ENCODE assay signal across 14 mouse cellular contexts in genomic region chr16:30548291-30548690, GRCm38 (mm10). TPM values are rescaled to one million over a fixed set of nuclear protein-coding genes. Genes with fewer than 3 reads are reported as not detected.
DNase-seq lines count a peak whose midpoint lies in the region; ATAC-seq and TF ChIP-seq lines count a peak whose summit lies in the region.
"Had no signal": no experiment of that assay in that cellular context is flagged by ENCODE, and none has a peak within 500 bp of the region (broad histone marks: within the 10 kb centered on the region; RNA-seq: fewer than 3 reads in every experiment).

No protein-coding gene starts in this region.

- H3K27me3 ChIP-seq in forebrain, embryonic 15.5 days, result no peaks in the 10 kb centered on the region
- H3K27me3 ChIP-seq in hindbrain, embryonic 15.5 days, result no peaks in the 10 kb centered on the region
- H3K27me3 ChIP-seq in midbrain, postnatal 0 days (ENCODE audit: insufficient read depth, low read length), result no peaks in the 10 kb centered on the region
- no peaks in the 10 kb centered on the region for H3K27me3 ChIP-seq in stomach, postnatal 0 days (ENCODE audit: control insufficient read depth, insufficient read depth, low read length)
- H3K27me3 ChIP-seq: limb, embryonic 15.5 days; lung, embryonic 15.5 days; Patski had no signal

- H3K9me3 ChIP-seq in forebrain, embryonic 15.5 days, result no peaks in the 10 kb centered on the region
- H3K9me3 ChIP-seq in hindbrain, embryonic 15.5 days, result no peaks in the 10 kb centered on the region
- H3K9me3 ChIP-seq in midbrain, postnatal 0 days (ENCODE audit: low read length), result no peaks in the 10 kb centered on the region
- H3K9me3 ChIP-seq in stomach, postnatal 0 days (ENCODE audit: control insufficient read depth, low read length), result no peaks in the 10 kb centered on the region
- H3K9me3 ChIP-seq: heart, embryonic 10.5 days; limb, embryonic 15.5 days; lung, embryonic 15.5 days had no signal

- ATAC-seq in forebrain, embryonic 15.5 days (replicated peaks), result no peak
- no peak for ATAC-seq in hindbrain, embryonic 15.5 days (ENCODE audit: low FRiP score, low read depth)
- no peak for ATAC-seq in midbrain, postnatal 0 days (ENCODE audit: low FRiP score)
- ATAC-seq in stomach, postnatal 0 days (ENCODE audit: low FRiP score, low TSS enrichment), result no peak
- ATAC-seq: Patski had no signal

- H3K4me1 ChIP-seq in forebrain, embryonic 15.5 days, result peaks cover 34% of the 10 kb centered on the region
- peaks cover 28% of the 10 kb centered on the region for H3K4me1 ChIP-seq in hindbrain, embryonic 15.5 days (replicated peaks)
- peaks cover 15% of the 10 kb centered on the region for H3K4me1 ChIP-seq in midbrain, postnatal 0 days (ENCODE audit: insufficient read depth, low read length)
- H3K4me1 ChIP-seq in stomach, postnatal 0 days (replicated peaks; ENCODE audit: control insufficient read depth, insufficient read depth), result 0 out of 2 replicates have a peak, but pooled peaks cover 3% of the 10 kb centered on the region

- peak overlapping the region; percentile 97; the same call in 1 of the 2 replicates for H3K9ac ChIP-seq in forebrain, embryonic 15.5 days (replicated peaks)
- H3K9ac ChIP-seq in hindbrain, embryonic 15.5 days, result 0 out of 2 replicates have a peak overlapping the region, but pooled peaks have one; percentile 17
- peak overlapping the region; percentile 97 for H3K9ac ChIP-seq in midbrain, postnatal 0 days (replicated peaks; ENCODE audit: low read length, poor library complexity, severe bottlenecking)
- no peak overlapping the region for H3K9ac ChIP-seq in stomach, postnatal 0 days (ENCODE audit: low read length)
- H3K9ac ChIP-seq: limb, embryonic 15.5 days; lung, embryonic 15.5 days had no signal

- 80% methylated on average over 5 of the region's 5 CpGs for WGBS in forebrain, embryonic 15.5 days
- 87% methylated on average over 5 of the region's 5 CpGs for WGBS in hindbrain, embryonic 15.5 days
- WGBS in midbrain, postnatal 0 days, result 85% methylated on average over 5 of the region's 5 CpGs
- 89% methylated on average over 5 of the region's 5 CpGs for WGBS in stomach, postnatal 0 days

- intact Hi-C loops in left cerebral cortex, adult 2 months (cut with DNase I), result no loop called here
- intact Hi-C loops in left cerebral cortex, postnatal 4 days (cut with DNase I), result no loop called here

- no peak; the same call in 1 of the 2 replicates for TF ChIP-seq CTCF in left cerebral cortex, adult 2 months (IDR thresholded peaks at IDR 0.05)
- no peak for TF ChIP-seq CTCF in midbrain, postnatal 0 days (IDR thresholded peaks at IDR 0.05)
- TF ChIP-seq CTCF in stomach, postnatal 0 days (IDR thresholded peaks at IDR 0.05; ENCODE audit: low read depth), result no peak

- H3K4me2 ChIP-seq in forebrain, embryonic 15.5 days (replicated peaks), result peak overlapping the region; percentile 74
- H3K4me2 ChIP-seq in hindbrain, embryonic 15.5 days, result peak overlapping the region; percentile 72
- peak overlapping the region; percentile 76 for H3K4me2 ChIP-seq in midbrain, postnatal 0 days (ENCODE audit: low read depth, low read length, poor library complexity, severe bottlenecking)
- H3K4me2 ChIP-seq in stomach, postnatal 0 days (replicated peaks; ENCODE audit: low read depth), result no peak overlapping the region
- H3K4me2 ChIP-seq: limb, embryonic 15.5 days had no signal

- peak overlapping the region; percentile 94 for H3K27ac ChIP-seq in left cerebral cortex, adult 2 months
- no peak overlapping the region for H3K27ac ChIP-seq in forebrain, embryonic 15.5 days (replicated peaks)
- H3K27ac ChIP-seq in hindbrain, embryonic 15.5 days (replicated peaks), result no peak overlapping the region
- H3K27ac ChIP-seq in midbrain, postnatal 0 days (ENCODE audit: low read depth, low read length), result no peak overlapping the region
- no peak overlapping the region for H3K27ac ChIP-seq in stomach, postnatal 0 days (replicated peaks)
- H3K27ac ChIP-seq: heart, embryonic 10.5 days; limb, embryonic 15.5 days; lung, embryonic 15.5 days had no signal

- no peak for TF ChIP-seq EP300 in stomach, postnatal 0 days (optimal IDR thresholded peaks at IDR 0.05)

- peak in 1 of 2 experiments; percentile 49 for DNase-seq in left cerebral cortex, adult 2 months (ENCODE audit: extremely low spot score in 1 of 2, low spot score in 2 of 2)
- no peak for DNase-seq in left cerebral cortex, postnatal 4 days
- no peak for DNase-seq in midbrain, postnatal 0 days (ENCODE audit: low spot score)
- no peak for DNase-seq in stomach, postnatal 0 days (ENCODE audit: low spot score)
- no peak for DNase-seq in kidney, postnatal 14 days
- DNase-seq: gastrocnemius, postnatal 14 days; heart, postnatal 4 days; kidney, adult 9 months had no signal

- H3K4me3 ChIP-seq in left cerebral cortex, adult 2 months, result peak overlapping the region; percentile 71
- peak overlapping the region; percentile 86 for H3K4me3 ChIP-seq in forebrain, embryonic 15.5 days
- peak overlapping the region; percentile 56 for H3K4me3 ChIP-seq in hindbrain, embryonic 15.5 days
- peak overlapping the region; percentile 87; the same call in 1 of the 2 replicates for H3K4me3 ChIP-seq in midbrain, postnatal 0 days (ENCODE audit: low read depth, low read length)
- no peak overlapping the region for H3K4me3 ChIP-seq in stomach, postnatal 0 days (ENCODE audit: low read depth, low read length)
- H3K4me3 ChIP-seq: heart, embryonic 10.5 days; limb, embryonic 15.5 days; lung, embryonic 15.5 days had no signal

- H3K36me3 ChIP-seq in forebrain, embryonic 15.5 days, result peaks cover 31% of the 10 kb centered on the region
- peaks cover 30% of the 10 kb centered on the region for H3K36me3 ChIP-seq in hindbrain, embryonic 15.5 days
- H3K36me3 ChIP-seq in midbrain, postnatal 0 days (ENCODE audit: insufficient read depth, low read length), result peaks cover 19% of the 10 kb centered on the region
- no peaks in the 10 kb centered on the region for H3K36me3 ChIP-seq in stomach, postnatal 0 days (ENCODE audit: control insufficient read depth, insufficient read depth, low read length)

RNA-seq across cellular contexts. Expression of gene Tmem44, which starts 2.4 kb away (rescaled TPM):
- total RNA-seq in left cerebral cortex, adult 2 months (2021), result 10 to 100 TPM; 69.9 to 74.0 TPM
- 100 to 1,000 TPM; 101 to 112 TPM for total RNA-seq in left cerebral cortex, postnatal 4 days (2021)
- 89.0 and 89.6 TPM in 2 replicates for polyA plus RNA-seq in forebrain, embryonic 15.5 days (2015; fragmentation: Nextera tagmentation; extraction: Ambion mirVana)
- 67.9 and 72.6 TPM in 2 replicates for polyA plus RNA-seq in hindbrain, embryonic 15.5 days (2015; fragmentation: Nextera tagmentation; extraction: Ambion mirVana)
- total RNA-seq in midbrain, postnatal 0 days (2014; rRNA removed), result 114 and 124 TPM in 2 replicates
- polyA plus RNA-seq in midbrain, postnatal 0 days (2015; fragmentation: Nextera tagmentation; extraction: Ambion mirVana), result 64.3 and 67.7 TPM in 2 replicates
- 3.5 and 4.3 TPM in 2 replicates for polyA plus RNA-seq in stomach, postnatal 0 days (2015; fragmentation: Nextera tagmentation; extraction: Ambion mirVana)

RNA-seq across cellular contexts. Expression of gene Lsg1, which starts 39.1 kb away (rescaled TPM):
- 10 to 100 TPM; 21.2 to 23.2 TPM for total RNA-seq in left cerebral cortex, adult 2 months (2021)
- total RNA-seq in left cerebral cortex, postnatal 4 days (2021), result 10 to 100 TPM; 28.6 to 29.8 TPM
- polyA plus RNA-seq in forebrain, embryonic 15.5 days (2015; fragmentation: Nextera tagmentation; extraction: Ambion mirVana), result 56.2 and 59.4 TPM in 2 replicates
- 45.5 and 45.7 TPM in 2 replicates for polyA plus RNA-seq in hindbrain, embryonic 15.5 days (2015; fragmentation: Nextera tagmentation; extraction: Ambion mirVana)
- total RNA-seq in midbrain, postnatal 0 days (2014; rRNA removed), result 16.5 and 17.5 TPM in 2 replicates
- polyA plus RNA-seq in midbrain, postnatal 0 days (2015; fragmentation: Nextera tagmentation; extraction: Ambion mirVana), result 38.1 and 43.7 TPM in 2 replicates
- 33.4 and 33.5 TPM in 2 replicates for polyA plus RNA-seq in stomach, postnatal 0 days (2015; fragmentation: Nextera tagmentation; extraction: Ambion mirVana)

RNA-seq across cellular contexts. Expression of gene Fam43a, which starts 51.2 kb away (rescaled TPM):
- total RNA-seq in left cerebral cortex, adult 2 months (2021), result 10 to 100 TPM; 17.3 to 18.1 TPM
- 10 to 100 TPM; 11.5 to 12.7 TPM for total RNA-seq in left cerebral cortex, postnatal 4 days (2021)
- 9.9 and 10.7 TPM in 2 replicates for polyA plus RNA-seq in forebrain, embryonic 15.5 days (2015; fragmentation: Nextera tagmentation; extraction: Ambion mirVana)
- polyA plus RNA-seq in hindbrain, embryonic 15.5 days (2015; fragmentation: Nextera tagmentation; extraction: Ambion mirVana), result 19.6 and 21.6 TPM in 2 replicates
- 21.1 and 22.3 TPM in 2 replicates for total RNA-seq in midbrain, postnatal 0 days (2014; rRNA removed)
- polyA plus RNA-seq in midbrain, postnatal 0 days (2015; fragmentation: Nextera tagmentation; extraction: Ambion mirVana), result 10.1 and 11.5 TPM in 2 replicates
- polyA plus RNA-seq in stomach, postnatal 0 days (2015; fragmentation: Nextera tagmentation; extraction: Ambion mirVana), result 13.4 and 14.2 TPM in 2 replicates

Comparison
In these comparisons a context has a peak if more than half of its experiments do, and no peak if none do; other contexts are left out.
1. RNA of gene Tmem44, which starts 2.4 kb away (polyA plus RNA-seq): 89.0 to 89.6 TPM in forebrain, embryonic 15.5 days, 67.9 to 72.6 TPM in hindbrain, embryonic 15.5 days and 64.3 to 67.7 TPM in midbrain, postnatal 0 days; 3.5 to 4.3 TPM in stomach, postnatal 0 days; every median in the first group is over 10 times any median in the second.